ENCODE assay signal across 8 mouse cellular contexts in genomic region chr2:135742954-135743700, GRCm38 (mm10).
DNase-seq lines count a peak whose midpoint lies in the region; ATAC-seq lines count a peak whose summit lies in the region.

No protein-coding gene starts in this region.

- 48% methylated on average over 10 of the region's 10 CpGs for WGBS in embryonic facial prominence, embryonic 11.5 days
- WGBS in heart, embryonic 13.5 days = 54% methylated on average over 10 of the region's 10 CpGs
- WGBS in midbrain, embryonic 14.5 days = 24% methylated on average over 10 of the region's 10 CpGs

- DNase-seq in kidney, postnatal 4 days = peak; percentile 45 to 55
- no peak for DNase-seq in kidney, postnatal 25 days
- peak; percentile 56 for DNase-seq in embryonic facial prominence, embryonic 11.5 days (ENCODE audit: low spot score)
- peak; percentile 78 for DNase-seq in midbrain, embryonic 14.5 days
- no peak for DNase-seq in ovary, postnatal 14 days (ENCODE audit: low spot score)
- no peak for DNase-seq in gastrocnemius, adult 18-20 months (ENCODE audit: low spot score)

- ATAC-seq in embryonic facial prominence, embryonic 11.5 days (replicated peaks; ENCODE audit: insufficient number of reproducible peaks, low FRiP score, low TSS enrichment, low read depth) = no peak
- ATAC-seq in heart, embryonic 13.5 days (ENCODE audit: extremely low read depth, insufficient number of reproducible peaks, low FRiP score, low TSS enrichment) = no peak
- peak; percentile 79; the same call in 1 of the 2 replicates for ATAC-seq in midbrain, embryonic 14.5 days (ENCODE audit: low FRiP score, low TSS enrichment)
- ATAC-seq in megakaryocyte-erythroid progenitor cell, adult 5-6 weeks (replicated peaks; ENCODE audit: low FRiP score, low TSS enrichment, poor library complexity, severe bottlenecking) = no peak

- H3K27ac ChIP-seq in embryonic facial prominence, embryonic 11.5 days (replicated peaks; ENCODE audit: low read depth, low read length) = peak overlapping the region; percentile 35; the same call in 1 of the 2 replicates
- peak overlapping the region; percentile 60 for H3K27ac ChIP-seq in heart, embryonic 13.5 days (replicated peaks)
- peak overlapping the region; percentile 69 for H3K27ac ChIP-seq in midbrain, embryonic 14.5 days (replicated peaks; ENCODE audit: low read depth, low read length)

- H3K36me3 ChIP-seq in embryonic facial prominence, embryonic 11.5 days (replicated peaks; ENCODE audit: control insufficient read depth, insufficient read depth, low read depth, low read length) = no peaks in the 10 kb centered on the region
- H3K36me3 ChIP-seq in heart, embryonic 13.5 days = no peaks in the 10 kb centered on the region
- no peaks in the 10 kb centered on the region for H3K36me3 ChIP-seq in midbrain, embryonic 14.5 days (ENCODE audit: control insufficient read depth, insufficient read depth, low read length)

- H3K4me2 ChIP-seq in embryonic facial prominence, embryonic 11.5 days (ENCODE audit: low read depth, low read length) = no peak overlapping the region
- no peak overlapping the region for H3K4me2 ChIP-seq in heart, embryonic 13.5 days
- H3K4me2 ChIP-seq in midbrain, embryonic 14.5 days (ENCODE audit: low read length) = peak overlapping the region; percentile 34

- no peaks in the 10 kb centered on the region for H3K4me1 ChIP-seq in embryonic facial prominence, embryonic 11.5 days (ENCODE audit: control insufficient read depth, insufficient read depth, low read length)
- peaks cover 39% of the 10 kb centered on the region for H3K4me1 ChIP-seq in heart, embryonic 13.5 days
- peaks cover 13% of the 10 kb centered on the region for H3K4me1 ChIP-seq in midbrain, embryonic 14.5 days (ENCODE audit: control insufficient read depth, insufficient read depth, low read length)

- H3K4me3 ChIP-seq in embryonic facial prominence, embryonic 11.5 days (ENCODE audit: low read depth, low read length) = no peak overlapping the region
- H3K4me3 ChIP-seq in heart, embryonic 13.5 days = no peak overlapping the region
- no peak overlapping the region for H3K4me3 ChIP-seq in midbrain, embryonic 14.5 days (replicated peaks; ENCODE audit: low read depth, low read length)

- no peak overlapping the region for H3K9ac ChIP-seq in embryonic facial prominence, embryonic 11.5 days (replicated peaks; ENCODE audit: low read length)
- no peak overlapping the region for H3K9ac ChIP-seq in heart, embryonic 13.5 days
- H3K9ac ChIP-seq in midbrain, embryonic 14.5 days (replicated peaks; ENCODE audit: low read length) = no peak overlapping the region

- no peaks in the 10 kb centered on the region for H3K27me3 ChIP-seq in embryonic facial prominence, embryonic 11.5 days (ENCODE audit: control insufficient read depth, insufficient read depth, low read length)
- no peaks in the 10 kb centered on the region for H3K27me3 ChIP-seq in heart, embryonic 13.5 days (replicated peaks)
- H3K27me3 ChIP-seq in midbrain, embryonic 14.5 days (ENCODE audit: control insufficient read depth, insufficient read depth, low read length) = no peaks in the 10 kb centered on the region

- H3K9me3 ChIP-seq in embryonic facial prominence, embryonic 11.5 days (replicated peaks; ENCODE audit: control insufficient read depth, low read length) = no peaks in the 10 kb centered on the region
- 0 out of 2 replicates have a peak, but pooled peaks cover 5% of the 10 kb centered on the region for H3K9me3 ChIP-seq in heart, embryonic 13.5 days
- no peaks in the 10 kb centered on the region for H3K9me3 ChIP-seq in midbrain, embryonic 14.5 days (ENCODE audit: control insufficient read depth, low read length)

Comparison
In these comparisons a context has a peak if more than half of its experiments do, and no peak if none do; other contexts are left out.
1. DNase-seq: peak in kidney, postnatal 4 days (2 of 2), embryonic facial prominence, embryonic 11.5 days (single experiment) and midbrain, embryonic 14.5 days (single experiment); none in kidney, postnatal 25 days (0 of 2), ovary, postnatal 14 days (single experiment) and gastrocnemius, adult 18-20 months (single experiment).
2. Peak in every context shown above with its lines, with median percentiles within 50 percentile points of each other: H3K27ac ChIP-seq.